Mouse (Mus musculus): Measurements from ENCODE around the gene Gm10491. TPM values are rescaled to one million over a fixed set of nuclear protein-coding genes. Genes with fewer than 3 reads are reported as not detected.

The Gm10491 gene
- total RNA-seq, 2 experiments from 2014 or later: not detected

DNA sequence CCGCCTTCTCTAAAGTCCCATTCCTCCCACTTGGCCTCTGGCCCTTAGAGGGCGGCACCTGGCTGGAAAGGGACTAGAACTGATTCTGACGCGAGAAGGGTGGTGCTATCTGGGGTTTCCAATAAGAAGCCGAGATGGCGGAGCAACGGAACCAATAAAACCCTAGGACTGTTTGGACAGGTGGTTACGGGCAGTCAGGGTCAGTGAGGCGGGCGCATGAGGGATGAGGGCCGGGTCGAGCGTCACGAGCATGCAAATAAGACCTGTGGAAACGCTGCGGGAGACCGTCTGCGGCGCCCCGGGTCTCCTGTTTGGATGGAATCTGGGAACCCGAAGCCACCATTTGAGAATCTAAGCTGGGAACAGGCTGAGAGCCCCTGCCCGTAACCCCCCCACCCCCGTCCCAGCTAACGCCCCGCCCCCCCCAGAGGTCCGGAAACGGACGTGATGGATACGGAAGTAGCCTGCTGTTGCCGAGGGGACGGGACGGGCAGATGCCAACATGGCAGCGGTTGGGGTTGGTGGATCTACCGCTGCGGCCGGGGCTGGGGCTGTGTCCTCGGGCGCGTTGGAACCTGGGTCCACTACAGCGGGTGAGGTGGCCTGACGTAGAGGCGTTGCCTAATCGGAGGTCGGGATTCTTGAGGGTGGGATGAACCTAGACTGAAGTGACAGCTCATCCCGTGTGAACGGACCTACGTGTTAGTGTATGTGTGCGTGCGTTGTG is 23.6 kb downstream of the Gm10491 start, which contains the start of gene Slc35a2:
Slc35a2 (plus strand) TSS at position 188 of the 727 bp plus-strand sequence.
- DNase-seq: peak; percentile 83
- intact Hi-C loops (cut with DNase I): no loop called here

GRCm38 (mm10) chrX:7879819-7880218 is 27.8 kb downstream of the Gm10491 start:
- intact Hi-C loops (cut with DNase I): no loop called here
- peak; percentile 71 for DNase-seq

GRCm38 (mm10) chrX:7878495-7878894 is 29.1 kb downstream of the Gm10491 start:
- peak; percentile 16 for DNase-seq
- intact Hi-C loops (cut with DNase I): no loop called here

DNA sequence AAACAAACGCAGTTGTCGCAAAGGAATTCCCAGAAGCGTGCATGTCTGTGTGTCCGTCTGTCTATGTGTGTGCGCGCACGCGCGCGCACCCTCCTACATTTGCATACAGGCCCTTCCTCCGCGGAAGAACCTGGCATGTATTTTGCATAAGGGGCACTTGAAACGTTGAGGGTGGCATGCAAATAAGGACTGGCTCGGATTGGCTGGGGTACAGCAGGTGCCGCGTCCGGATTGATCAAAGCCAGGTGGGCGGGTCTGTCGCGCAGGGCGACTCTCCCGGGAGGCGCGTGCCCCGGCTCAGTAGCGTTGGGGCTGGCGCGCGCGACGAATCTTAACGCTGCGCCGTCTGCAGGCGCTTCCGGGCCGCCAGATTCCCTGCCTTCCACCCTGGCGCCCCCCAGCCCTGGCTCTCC is 29.6 kb downstream of the Gm10491 start, which contains the start of gene Pim2:
Pim2 (plus strand) TSS at position 256 of the 413 bp plus-strand sequence.
- DNase-seq: peak; percentile 84
- intact Hi-C loops (cut with DNase I): no loop called here

DNA sequence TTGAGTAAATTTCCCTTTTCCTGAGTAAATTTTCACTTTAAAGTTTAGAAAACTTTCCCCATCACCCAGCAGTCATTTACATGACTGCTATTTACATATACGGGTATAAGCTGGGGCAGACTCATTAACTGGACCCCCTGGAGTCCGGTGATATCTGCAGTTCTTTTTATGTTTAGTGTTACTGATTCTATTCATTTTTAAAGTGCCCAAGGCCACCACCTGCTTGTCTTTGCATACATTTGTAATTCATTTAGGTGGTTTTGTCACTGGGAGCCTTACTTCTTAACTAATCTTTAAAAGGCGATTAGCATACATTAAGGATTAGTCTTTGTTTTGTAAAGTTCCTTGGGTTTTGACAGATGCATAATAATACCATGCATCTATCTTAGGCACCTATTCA is 37.8 kb downstream of the Gm10491 start:
- DNase-seq: no peak
- intact Hi-C loops (cut with DNase I): no loop called here

DNA sequence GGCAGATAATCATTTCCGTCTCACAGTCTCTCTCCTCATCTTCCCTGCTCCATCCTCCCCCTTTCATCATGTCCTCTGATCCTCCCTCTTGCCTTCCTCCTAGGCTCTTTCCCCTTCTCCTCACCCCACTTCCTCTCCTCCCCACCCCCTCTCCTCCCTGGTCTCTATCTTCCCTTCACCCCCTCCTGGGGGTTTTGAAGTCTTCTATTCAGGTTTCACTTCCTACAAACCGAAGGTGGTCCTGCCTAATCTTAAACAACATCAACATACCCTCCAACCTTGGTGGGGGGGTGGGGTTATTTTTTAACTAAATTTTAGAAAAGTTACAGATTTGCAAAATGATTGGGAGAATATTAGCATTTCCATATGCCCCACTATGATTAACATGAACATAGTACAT is 39.1 kb downstream of the Gm10491 start:
- intact Hi-C loops (cut with DNase I): no loop called here
- DNase-seq: no peak

DNA sequence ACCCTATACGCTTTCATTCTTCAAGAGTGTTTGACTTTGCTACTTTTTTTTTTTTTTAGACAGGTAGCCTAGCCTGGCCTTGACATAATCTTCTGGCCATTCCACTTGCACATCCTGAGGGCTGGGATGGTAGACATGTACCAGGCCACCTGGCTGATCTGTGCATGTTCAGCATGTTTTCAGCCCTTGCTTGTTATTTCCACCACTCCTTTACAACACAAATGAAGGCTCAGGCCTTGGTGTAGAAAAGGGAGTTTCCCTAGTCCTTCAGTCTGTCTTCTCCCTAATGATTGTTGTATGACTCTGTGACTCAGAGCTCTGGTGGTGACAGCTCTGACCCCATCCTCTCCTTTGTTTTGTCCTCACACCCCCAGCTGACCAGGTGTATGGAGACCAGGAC is 40.5 kb downstream of the Gm10491 start:
- no peak for DNase-seq
- intact Hi-C loops (cut with DNase I): no loop called here

DNA sequence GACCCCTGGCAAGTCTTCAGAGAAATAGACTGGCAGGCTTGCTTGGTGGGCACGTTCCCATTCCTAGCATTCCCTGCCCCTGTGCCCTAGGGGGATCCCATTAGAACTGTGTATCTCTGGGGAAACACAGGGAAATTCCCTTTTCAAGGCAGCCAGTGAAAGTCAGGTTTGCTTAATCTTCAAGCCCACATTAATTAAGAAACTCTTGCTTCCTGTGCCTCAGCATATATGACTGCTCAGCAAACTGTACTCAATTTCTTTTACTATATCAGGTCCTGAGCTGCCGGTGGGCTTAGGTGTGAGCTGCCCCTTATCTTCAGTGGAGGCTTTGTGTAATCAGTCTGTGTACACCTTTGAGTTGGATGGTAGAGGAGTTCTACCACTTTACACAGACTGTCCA is 41.8 kb downstream of the Gm10491 start:
- DNase-seq: no peak
- intact Hi-C loops (cut with DNase I): no loop called here

GRCm38 (mm10) chrX:7865343-7865742 is 42.3 kb downstream of the Gm10491 start:
- no peak for DNase-seq
- intact Hi-C loops (cut with DNase I): no loop called here

DNA sequence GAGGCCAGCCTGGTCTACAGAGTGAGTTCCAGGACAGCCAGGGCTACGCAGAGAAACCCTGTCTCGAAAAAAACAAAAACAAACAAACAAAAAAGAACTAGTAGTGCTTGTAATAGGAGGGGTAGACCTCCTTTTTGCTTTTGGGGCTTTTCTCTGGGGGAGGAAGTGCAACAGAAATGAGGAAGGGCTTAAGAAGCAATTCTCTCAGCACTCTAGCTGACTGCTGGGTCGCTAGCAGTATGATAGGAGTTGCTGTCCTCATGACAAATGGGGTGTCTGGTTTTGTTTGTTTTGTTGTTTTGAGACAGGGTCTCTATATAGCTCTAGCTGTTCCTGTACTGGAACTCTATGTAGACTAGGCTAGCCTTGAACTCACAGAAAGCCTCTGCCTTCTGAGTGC is 43.1 kb downstream of the Gm10491 start:
- no peak for DNase-seq
- intact Hi-C loops (cut with DNase I): no loop called here

DNA sequence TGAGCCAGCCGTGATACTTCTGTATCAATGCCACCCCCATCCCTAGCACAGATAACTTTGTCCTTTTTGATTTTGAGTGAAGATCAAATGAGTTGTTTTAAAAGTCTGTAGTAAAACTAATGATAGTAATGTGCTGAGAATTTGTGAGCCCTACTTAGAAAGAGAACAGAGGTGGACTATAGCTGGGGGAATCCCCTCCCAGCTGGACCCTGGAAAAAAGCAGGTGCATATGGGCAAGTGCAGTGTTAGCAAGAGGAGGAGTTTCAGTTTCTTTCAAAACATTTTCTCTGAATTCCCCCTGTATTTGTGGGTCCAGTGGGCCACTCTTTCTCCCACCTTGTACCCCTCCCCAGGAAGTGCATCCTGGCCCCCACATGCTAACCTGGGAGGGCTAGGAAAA is 44.5 kb downstream of the Gm10491 start:
- no peak for DNase-seq
- intact Hi-C loops (cut with DNase I): no loop called here

- intact Hi-C loops (cut with DNase I): no loop called here
- DNase-seq: no peak
Measured at GRCm38 (mm10) chrX:7859191-7859753, 48.4 kb downstream of the Gm10491 start.

Other genes starting within 250 kb of the Gm10491 start
- gene Plp2, start 236.4 kb downstream of the Gm10491 start, total RNA-seq (2021): 10 to 100 TPM; 19.3 to 26.5 TPM
- under 1 TPM; 0.22 to 0.38 TPM for gene Magix, start 226.6 kb downstream of the Gm10491 start, total RNA-seq (2021)
- 10 to 100 TPM; 39.0 to 42.0 TPM for gene Gpkow, start 210.7 kb downstream of the Gm10491 start, total RNA-seq (2021)
- 10 to 100 TPM; 32.0 to 34.9 TPM for gene Wdr45, start 193.5 kb downstream of the Gm10491 start, total RNA-seq (2021)
- gene Gm45208, start 185.6 kb downstream of the Gm10491 start, total RNA-seq (2021): under 1 TPM in 1 of 2 experiments, not detected in 1; 0.60 TPM
- 10 to 100 TPM; 70.0 to 84.0 TPM for gene Praf2, start 179.4 kb downstream of the Gm10491 start, total RNA-seq (2021)
- gene Ccdc120, start 156.9 kb downstream of the Gm10491 start, total RNA-seq (2021): 10 to 100 TPM; 56.2 to 65.4 TPM
- 10 to 100 TPM; 24.0 to 29.0 TPM for gene Tfe3, start 145.3 kb downstream of the Gm10491 start, total RNA-seq (2021)
- 10 to 100 TPM; 79.8 to 81.2 TPM for gene Gripap1, start 118.1 kb downstream of the Gm10491 start, total RNA-seq (2021)
- gene Kcnd1, start 85.5 kb downstream of the Gm10491 start, total RNA-seq (2021): 10 to 100 TPM; 10.9 to 12.9 TPM
- gene Otud5, start 66.5 kb downstream of the Gm10491 start, total RNA-seq (2021): 10 to 100 TPM; 63.8 to 69.8 TPM
- 10 to 100 TPM; 25.4 to 27.2 TPM for gene Pim2, start 29.6 kb downstream of the Gm10491 start, total RNA-seq (2021)
- 10 to 100 TPM; 40.5 to 41.7 TPM for gene Slc35a2, start 23.8 kb downstream of the Gm10491 start, total RNA-seq (2021)
- 10 to 100 TPM; 92.7 to 98.2 TPM for gene Pqbp1, start 8.6 kb downstream of the Gm10491 start, total RNA-seq (2021)
- gene Timm17b, start 8.5 kb downstream of the Gm10491 start, total RNA-seq (2021): 10 to 100 TPM; 46.6 to 54.4 TPM
- not detected for gene Gm10490, start 1.7 kb upstream of the Gm10491 start, total RNA-seq (2021)
- gene Pcsk1n, start 12.0 kb upstream of the Gm10491 start, total RNA-seq (2021): 100 to 1,000 TPM; 188 to 204 TPM
- gene Eras, start 20.8 kb upstream of the Gm10491 start, total RNA-seq (2021): not detected
- gene Hdac6, start 40.1 kb upstream of the Gm10491 start, total RNA-seq (2021): 10 to 100 TPM; 62.5 to 71.4 TPM
- gene Gata1, start 70.2 kb upstream of the Gm10491 start, total RNA-seq (2021): not detected
- not detected for gene Glod5, start 110.7 kb upstream of the Gm10491 start, total RNA-seq (2021)
- 10 to 100 TPM; 35.0 to 36.7 TPM for gene Suv39h1, start 166.9 kb upstream of the Gm10491 start, total RNA-seq (2021)
- under 1 TPM; 0.42 to 0.94 TPM for gene Was, start 182.7 kb upstream of the Gm10491 start, total RNA-seq (2021)
- gene Wdr13, start 225.1 kb upstream of the Gm10491 start, total RNA-seq (2021): 100 to 1,000 TPM; 214 to 224 TPM
- gene Rbm3, start 238.0 kb upstream of the Gm10491 start, total RNA-seq (2021): 100 to 1,000 TPM; 346 to 406 TPM

Data from left cerebral cortex, postnatal 4 days (tissue).